Mouse (Mus musculus) midbrain, embryonic 14.5 days (tissue): Measurements from ENCODE around the gene Pmm2. TPM values are rescaled to one million over a fixed set of nuclear protein-coding genes. Genes with fewer than 3 reads are reported as not detected.

ENCODE experiments used
- ATAC-seq: fragments of 200-750 bp; cut with Nextera tagmentation; 2 replicates; pipeline ENCODE4 v1.8.0; 2017; ENCODE audit warnings: moderate number of reproducible peaks, moderate library complexity; ENCODE audit not compliant: low FRiP score, low TSS enrichment
- DNase-seq: peaks from one replicate; pipeline ENCODE4 v3.0.0-alpha.2; 2015
- H3K27ac ChIP-seq: fragments of 300-500 bp; sonication (generic); replicated peaks from 2 replicates; pipeline ENCODE4 v1.5.1; 2014; ENCODE audit warnings: mild to moderate bottlenecking, low read depth, low read length, moderate library complexity
- H3K27me3 ChIP-seq: fragments of 300-500 bp; sonication (generic); 2 replicates; pipeline ENCODE4 v1.6.1; 2014; ENCODE audit warnings: low read length, control low read depth, mixed read lengths; ENCODE audit not compliant: control insufficient read depth, insufficient read depth
- H3K36me3 ChIP-seq: fragments of 300-500 bp; sonication (generic); 2 replicates; pipeline ENCODE4 v1.6.1; 2014; ENCODE audit warnings: low read length, control low read depth; ENCODE audit not compliant: control insufficient read depth, insufficient read depth
- H3K4me1 ChIP-seq: fragments of 300-500 bp; sonication (generic); 2 replicates; pipeline ENCODE4 v1.6.1; 2014; ENCODE audit warnings: mild to moderate bottlenecking, antibody characterized with exemption, low read length, control low read depth; ENCODE audit not compliant: control insufficient read depth, insufficient read depth
- H3K4me2 ChIP-seq: fragments of 300-500 bp; sonication (generic); 2 replicates; pipeline ENCODE4 v1.6.1; 2014; ENCODE audit warnings: mild to moderate bottlenecking, low read length, moderate library complexity
- H3K4me3 ChIP-seq: fragments of 300-500 bp; sonication (generic); replicated peaks from 2 replicates; pipeline ENCODE4 v1.5.1; 2014; ENCODE audit warnings: low read depth, low read length
- H3K9ac ChIP-seq: fragments of 300-500 bp; sonication (generic); replicated peaks from 2 replicates; pipeline ENCODE4 v1.6.1; 2014; ENCODE audit warnings: mild to moderate bottlenecking, low read length, moderate library complexity
- H3K9me3 ChIP-seq: fragments of 300-500 bp; sonication (generic); 2 replicates; pipeline ENCODE4 v1.6.1; 2016; ENCODE audit warnings: low read length, control low read depth, mixed read lengths; ENCODE audit not compliant: control insufficient read depth
- WGBS: fragments of 180-500 bp; shearing (Covaris S2); extraction: QIAGEN DNeasy Blood & Tissue Kit; methylation state at CpG from one replicate; pipeline ENCODE4 v1.1.7; 2014; 5-methylcytosine and 5-hydroxymethylcytosine counted together
- polyA plus RNA-seq: library from polyadenylated mRNA; unstranded; fragments of >200 nt; fragmentation: Nextera tagmentation; extraction: Ambion mirVana; gene quantifications from 2 replicates; pipeline ENCODE4 v1.2.1, GENCODE M21; 2014

Gene Pmm2
- polyA plus RNA-seq, 1 experiment from 2014 or later, result 41.5 TPM

GRCm38 (mm10) chr16:8678676-8679075 lies 41.2 kb downstream of the Pmm2 start:
- H3K4me2 ChIP-seq, result no peak overlapping the region
- ATAC-seq (no peak), DNase-seq (no peak)
- H3K4me1 ChIP-seq, result no peaks in the 10 kb centered on the region
- no peak overlapping the region for H3K27ac ChIP-seq
- H3K9me3 ChIP-seq, result no peaks in the 10 kb centered on the region
- H3K27me3 ChIP-seq, result no peaks in the 10 kb centered on the region
- no peak overlapping the region for H3K4me3 ChIP-seq
- WGBS, result 82% methylated on average over 4 of the region's 4 CpGs
- H3K9ac ChIP-seq, result no peak overlapping the region
- peaks cover under 1% of the 10 kb centered on the region; the same call in 1 of the 2 replicates for H3K36me3 ChIP-seq

GRCm38 (mm10) chr16:8679780-8680179 lies 42.3 kb downstream of the Pmm2 start:
- no peak for DNase-seq
- ATAC-seq, result no peak
- no peak overlapping the region for H3K4me2 ChIP-seq
- peaks cover 2% of the 10 kb centered on the region; the same call in 1 of the 2 replicates for H3K36me3 ChIP-seq
- H3K27me3 ChIP-seq, result no peaks in the 10 kb centered on the region
- no peaks in the 10 kb centered on the region for H3K9me3 ChIP-seq
- no peaks in the 10 kb centered on the region for H3K4me1 ChIP-seq
- H3K27ac ChIP-seq, result no peak overlapping the region
- 91% methylated on average over 3 of the region's 3 CpGs for WGBS
- H3K9ac ChIP-seq, result no peak overlapping the region
- no peak overlapping the region for H3K4me3 ChIP-seq

- no peaks in the 10 kb centered on the region for H3K27me3 ChIP-seq
- H3K9ac ChIP-seq, result no peak within 1 kb of the TSS
- peaks cover 2% of the 10 kb centered on the region; the same call in 1 of the 2 replicates for H3K36me3 ChIP-seq
- 83% methylated on average over 5 of the region's 5 CpGs for WGBS
- no peaks in the 10 kb centered on the region for H3K9me3 ChIP-seq
- DNase-seq (no peak), ATAC-seq (no peak)
- no peak within 1 kb of the TSS for H3K27ac ChIP-seq
- H3K4me1 ChIP-seq, result no peaks in the 10 kb centered on the region
- H3K4me3 ChIP-seq, result no peak within 1 kb of the TSS
- H3K4me2 ChIP-seq, result no peak within 1 kb of the TSS
Observed at GRCm38 (mm10) chr16:8680470-8680869, 43.0 kb downstream of the Pmm2 start, which contains the start of gene Gm5767. Gm5767 (plus strand) TSS chr16:8680770.

- Histone ChIP-seq H3K4me1 (no peaks in the 10 kb centered on the region), H3K27ac (no peak overlapping the region), H3K4me2 (no peak overlapping the region), H3K36me3 (peaks cover 34% of the 10 kb centered on the region), H3K4me3 (no peak overlapping the region), H3K27me3 (no peaks in the 10 kb centered on the region), H3K9me3 (no peaks in the 10 kb centered on the region), H3K9ac (no peak overlapping the region)
- DNase-seq (no peak), ATAC-seq (no peak)
- WGBS, result 91% methylated on average over 4 of the region's 4 CpGs
Observed at GRCm38 (mm10) chr16:8685087-8685486, 47.6 kb downstream of the Pmm2 start.

GRCm38 (mm10) chr16:8686121-8686870 lies 48.8 kb downstream of the Pmm2 start:
- no peak overlapping the region for H3K27ac ChIP-seq
- H3K36me3 ChIP-seq, result peaks cover 44% of the 10 kb centered on the region
- H3K4me1 ChIP-seq, result no peaks in the 10 kb centered on the region
- no peaks in the 10 kb centered on the region for H3K9me3 ChIP-seq
- WGBS, result 64% methylated on average over 7 of the region's 7 CpGs
- H3K9ac ChIP-seq, result no peak overlapping the region
- no peak; the same call in 1 of the 2 replicates for ATAC-seq
- no peak overlapping the region for H3K4me3 ChIP-seq
- no peak overlapping the region for H3K4me2 ChIP-seq
- peak; percentile 83 for DNase-seq
- no peaks in the 10 kb centered on the region for H3K27me3 ChIP-seq

GRCm38 (mm10) chr16:8686871-8687535 lies 49.5 kb downstream of the Pmm2 start:
- DNase-seq, result no peak
- no peaks in the 10 kb centered on the region for H3K27me3 ChIP-seq

GRCm38 (mm10) chr16:8687559-8688112 lies 50.2 kb downstream of the Pmm2 start:
- Histone ChIP-seq H3K27ac (no peak overlapping the region), H3K4me1 (no peaks in the 10 kb centered on the region), H3K4me3 (no peak overlapping the region), H3K36me3 (peaks cover 57% of the 10 kb centered on the region), H3K9me3 (no peaks in the 10 kb centered on the region), H3K9ac (no peak overlapping the region), H3K27me3 (no peaks in the 10 kb centered on the region), H3K4me2 (no peak overlapping the region)
- ATAC-seq (no peak), DNase-seq (no peak)

More at GRCm38 (mm10) chr16:8686871-8687535, 49.5 kb downstream of the Pmm2 start:
- peaks cover 51% of the 10 kb centered on the region for H3K36me3 ChIP-seq
- H3K4me1 ChIP-seq, result no peaks in the 10 kb centered on the region
- ATAC-seq, result no peak
- H3K9ac ChIP-seq, result no peak overlapping the region
- 89% methylated on average over 11 of the region's 11 CpGs for WGBS
- no peak overlapping the region for H3K4me3 ChIP-seq
- no peaks in the 10 kb centered on the region for H3K9me3 ChIP-seq
- H3K27ac ChIP-seq, result no peak overlapping the region
- H3K4me2 ChIP-seq, result no peak overlapping the region

GRCm38 (mm10) chr16:8689979-8690656 lies 52.6 kb downstream of the Pmm2 start:
- Histone ChIP-seq H3K4me1 (no peaks in the 10 kb centered on the region), H3K27ac (no peak overlapping the region), H3K9me3 (no peaks in the 10 kb centered on the region), H3K9ac (no peak overlapping the region), H3K4me3 (no peak overlapping the region), H3K36me3 (peaks cover 80% of the 10 kb centered on the region), H3K4me2 (no peak overlapping the region), H3K27me3 (no peaks in the 10 kb centered on the region)
- 84% methylated on average over 11 of the region's 11 CpGs for WGBS
- ATAC-seq, result peak; percentile 46; the same call in 1 of the 2 replicates
- peak; percentile 51 for DNase-seq
